Mouse (Mus musculus): ENCODE measurements around the gene Gm21958. TPM values are rescaled to one million over a fixed set of nuclear protein-coding genes. Genes with fewer than 3 reads are reported as not detected.

Gene Gm21958
- 0.34 TPM in 1 of 2 replicates, not detected in the other for polyA plus RNA-seq (2014; fragmentation: Nextera tagmentation; extraction: Ambion mirVana)

- no peak for ATAC-seq (replicated peaks; ENCODE audit: insufficient number of reproducible peaks, low FRiP score, low TSS enrichment)
- H3K4me3 ChIP-seq (ENCODE audit: low read depth, low read length), result no peak within 1 kb of the TSS
- no peaks in the 10 kb centered on the region for H3K4me1 ChIP-seq (ENCODE audit: control insufficient read depth, insufficient read depth, low read length)
- H3K9me3 ChIP-seq (replicated peaks; ENCODE audit: control insufficient read depth, low read length), result no peaks in the 10 kb centered on the region
- no peaks in the 10 kb centered on the region for H3K27me3 ChIP-seq (ENCODE audit: control insufficient read depth, insufficient read depth, low read length)
- no peak within 1 kb of the TSS for H3K27ac ChIP-seq (ENCODE audit: low read depth, low read length)
- no peak within 1 kb of the TSS for H3K9ac ChIP-seq (ENCODE audit: low read depth, low read length)
- H3K36me3 ChIP-seq (ENCODE audit: control insufficient read depth, insufficient read depth, low read length), result peaks cover 36% of the 10 kb centered on the region
- no peak within 1 kb of the TSS for H3K4me2 ChIP-seq
- WGBS (ENCODE audit: insufficient replicate concordance), result 88% methylated on average over 6 of the region's 6 CpGs
Observed at GRCm38 (mm10) chr3:54714253-54714652, at the start of gene Gm21958. Gene Gm21958, minus strand, starts transcription at chr3:54714353.

GRCm38 (mm10) chr3:54761258-54761657 lies 47.1 kb upstream of the Gm21958 start:
- Histone ChIP-seq H3K27me3 (ENCODE audit: control insufficient read depth, insufficient read depth, low read length) (no peaks in the 10 kb centered on the region), H3K36me3 (ENCODE audit: control insufficient read depth, insufficient read depth, low read length) (no peaks in the 10 kb centered on the region), H3K4me1 (ENCODE audit: control insufficient read depth, insufficient read depth, low read length) (peaks cover 5% of the 10 kb centered on the region; the same call in 1 of the 2 replicates), H3K27ac (ENCODE audit: low read depth, low read length) (no peak overlapping the region), H3K9me3 (replicated peaks; ENCODE audit: control insufficient read depth, low read length) (no peaks in the 10 kb centered on the region), H3K4me2 (no peak overlapping the region), H3K9ac (ENCODE audit: low read depth, low read length) (no peak overlapping the region), H3K4me3 (ENCODE audit: low read depth, low read length) (no peak overlapping the region)
- 86% methylated on average over 1 of the region's 1 CpGs for WGBS (ENCODE audit: insufficient replicate concordance)
- ATAC-seq (replicated peaks; ENCODE audit: insufficient number of reproducible peaks, low FRiP score, low TSS enrichment), result no peak

- Histone ChIP-seq H3K4me3 (ENCODE audit: low read depth, low read length) (no peak overlapping the region), H3K9me3 (replicated peaks; ENCODE audit: control insufficient read depth, low read length) (no peaks in the 10 kb centered on the region), H3K36me3 (ENCODE audit: control insufficient read depth, insufficient read depth, low read length) (no peaks in the 10 kb centered on the region), H3K4me1 (ENCODE audit: control insufficient read depth, insufficient read depth, low read length) (peaks cover 5% of the 10 kb centered on the region; the same call in 1 of the 2 replicates), H3K27ac (ENCODE audit: low read depth, low read length) (no peak overlapping the region), H3K9ac (ENCODE audit: low read depth, low read length) (no peak overlapping the region), H3K4me2 (no peak overlapping the region), H3K27me3 (ENCODE audit: control insufficient read depth, insufficient read depth, low read length) (no peaks in the 10 kb centered on the region)
- no peak for ATAC-seq (replicated peaks; ENCODE audit: insufficient number of reproducible peaks, low FRiP score, low TSS enrichment)
- WGBS (ENCODE audit: insufficient replicate concordance), result 66% methylated on average over 15 of the region's 15 CpGs
Observed at GRCm38 (mm10) chr3:54760321-54761115, 46.4 kb upstream of the Gm21958 start.

GRCm38 (mm10) chr3:54759211-54759610 lies 45.1 kb upstream of the Gm21958 start:
- H3K27ac ChIP-seq (ENCODE audit: low read depth, low read length), result no peak overlapping the region
- no peak for ATAC-seq (replicated peaks; ENCODE audit: insufficient number of reproducible peaks, low FRiP score, low TSS enrichment)
- H3K4me1 ChIP-seq (ENCODE audit: control insufficient read depth, insufficient read depth, low read length), result peaks cover 5% of the 10 kb centered on the region; the same call in 1 of the 2 replicates
- no peak overlapping the region for H3K4me3 ChIP-seq (ENCODE audit: low read depth, low read length)
- no peaks in the 10 kb centered on the region for H3K27me3 ChIP-seq (ENCODE audit: control insufficient read depth, insufficient read depth, low read length)
- no peaks in the 10 kb centered on the region for H3K36me3 ChIP-seq (ENCODE audit: control insufficient read depth, insufficient read depth, low read length)
- H3K9ac ChIP-seq (ENCODE audit: low read depth, low read length), result no peak overlapping the region
- H3K4me2 ChIP-seq, result no peak overlapping the region
- H3K9me3 ChIP-seq (replicated peaks; ENCODE audit: control insufficient read depth, low read length), result no peaks in the 10 kb centered on the region
- 77% methylated on average over 9 of the region's 9 CpGs for WGBS (ENCODE audit: insufficient replicate concordance)

- Histone ChIP-seq H3K9ac (ENCODE audit: low read depth, low read length) (no peak overlapping the region), H3K36me3 (ENCODE audit: control insufficient read depth, insufficient read depth, low read length) (no peaks in the 10 kb centered on the region), H3K27ac (ENCODE audit: low read depth, low read length) (no peak overlapping the region), H3K4me2 (no peak overlapping the region), H3K27me3 (ENCODE audit: control insufficient read depth, insufficient read depth, low read length) (no peaks in the 10 kb centered on the region), H3K4me3 (ENCODE audit: low read depth, low read length) (no peak overlapping the region), H3K4me1 (ENCODE audit: control insufficient read depth, insufficient read depth, low read length) (peaks cover 5% of the 10 kb centered on the region; the same call in 1 of the 2 replicates), H3K9me3 (replicated peaks; ENCODE audit: control insufficient read depth, low read length) (no peaks in the 10 kb centered on the region)
- no peak for ATAC-seq (replicated peaks; ENCODE audit: insufficient number of reproducible peaks, low FRiP score, low TSS enrichment)
- WGBS (ENCODE audit: insufficient replicate concordance), result 80% methylated on average over 8 of the region's 8 CpGs
Observed at GRCm38 (mm10) chr3:54757446-54757845, 43.3 kb upstream of the Gm21958 start.

GRCm38 (mm10) chr3:54756058-54756457 lies 41.9 kb upstream of the Gm21958 start:
- Histone ChIP-seq H3K27ac (ENCODE audit: low read depth, low read length) (peak overlapping the region; percentile 84), H3K4me2 (peak overlapping the region; percentile 96), H3K27me3 (ENCODE audit: control insufficient read depth, insufficient read depth, low read length) (no peaks in the 10 kb centered on the region), H3K4me1 (ENCODE audit: control insufficient read depth, insufficient read depth, low read length) (0 out of 2 replicates have a peak, but pooled peaks cover 3% of the 10 kb centered on the region), H3K9me3 (replicated peaks; ENCODE audit: control insufficient read depth, low read length) (no peaks in the 10 kb centered on the region), H3K4me3 (ENCODE audit: low read depth, low read length) (peak overlapping the region; percentile 69), H3K36me3 (ENCODE audit: control insufficient read depth, insufficient read depth, low read length) (peaks cover 5% of the 10 kb centered on the region; the same call in 1 of the 2 replicates), H3K9ac (ENCODE audit: low read depth, low read length) (peak overlapping the region; percentile 75)
- WGBS (ENCODE audit: insufficient replicate concordance), result 2% methylated on average over 11 of the region's 11 CpGs
- ATAC-seq (replicated peaks; ENCODE audit: insufficient number of reproducible peaks, low FRiP score, low TSS enrichment), result peak; percentile 54; the same call in 1 of the 2 replicates

- peaks cover 7% of the 10 kb centered on the region for H3K36me3 ChIP-seq (ENCODE audit: control insufficient read depth, insufficient read depth, low read length)
- H3K9ac ChIP-seq (ENCODE audit: low read depth, low read length), result peak within 1 kb of the TSS; percentile 75
- ATAC-seq (replicated peaks; ENCODE audit: insufficient number of reproducible peaks, low FRiP score, low TSS enrichment), result peak; percentile 74
- under 1% methylated on average over 61 of the region's 66 CpGs for WGBS (ENCODE audit: insufficient replicate concordance)
- no peaks in the 10 kb centered on the region for H3K27me3 ChIP-seq (ENCODE audit: control insufficient read depth, insufficient read depth, low read length)
- H3K4me3 ChIP-seq (ENCODE audit: low read depth, low read length), result peak within 1 kb of the TSS; percentile 69
- H3K4me2 ChIP-seq, result peak within 1 kb of the TSS; percentile 96
- 0 out of 2 replicates have a peak, but pooled peaks cover 3% of the 10 kb centered on the region for H3K4me1 ChIP-seq (ENCODE audit: control insufficient read depth, insufficient read depth, low read length)
- H3K9me3 ChIP-seq (replicated peaks; ENCODE audit: control insufficient read depth, low read length), result no peaks in the 10 kb centered on the region
- peak within 1 kb of the TSS; percentile 84 for H3K27ac ChIP-seq (ENCODE audit: low read depth, low read length)
Observed at GRCm38 (mm10) chr3:54755145-54756041, 41.2 kb upstream of the Gm21958 start, which contains the start of gene Smad9. Gene Smad9, plus strand, starts transcription at chr3:54755582.

- Histone ChIP-seq H3K9ac (ENCODE audit: low read depth, low read length) (no peak overlapping the region), H3K4me3 (ENCODE audit: low read depth, low read length) (no peak overlapping the region), H3K4me2 (no peak overlapping the region), H3K27me3 (ENCODE audit: control insufficient read depth, insufficient read depth, low read length) (no peaks in the 10 kb centered on the region), H3K27ac (ENCODE audit: low read depth, low read length) (no peak overlapping the region), H3K9me3 (replicated peaks; ENCODE audit: control insufficient read depth, low read length) (no peaks in the 10 kb centered on the region), H3K36me3 (ENCODE audit: control insufficient read depth, insufficient read depth, low read length) (peaks cover 18% of the 10 kb centered on the region), H3K4me1 (ENCODE audit: control insufficient read depth, insufficient read depth, low read length) (0 out of 2 replicates have a peak, but pooled peaks cover 3% of the 10 kb centered on the region)
- no peak for ATAC-seq (replicated peaks; ENCODE audit: insufficient number of reproducible peaks, low FRiP score, low TSS enrichment)
- WGBS (ENCODE audit: insufficient replicate concordance), result 67% methylated on average over 4 of the region's 4 CpGs
Observed at GRCm38 (mm10) chr3:54753411-54753810, 39.3 kb upstream of the Gm21958 start.

Data from heart, embryonic 11.5 days (tissue).